Mouse (Mus musculus) brown adipose tissue, adult 24 weeks (tissue): ENCODE measurements around the gene Ogfod3. TPM values are rescaled to one million over a fixed set of nuclear protein-coding genes. Genes with fewer than 3 reads are reported as not detected.
A peak's percentile ranks its signal among the peaks of the same experiment; 100 is the strongest.

Source experiments
- H3K27ac ChIP-seq: fragments of 200-500 bp; replicated peaks from 2 replicates; pipeline ENCODE4 v1.5.1; 2012; ENCODE audit warnings: low read depth, mild to moderate bottlenecking, low read length
- H3K4me1 ChIP-seq: fragments of 200-500 bp; 2 replicates; pipeline ENCODE4 v1.6.1; 2012; ENCODE audit warnings: low read length, mixed read lengths; ENCODE audit not compliant: control insufficient read depth, insufficient read depth, insufficient read length
- H3K4me3 ChIP-seq: fragments of 200-500 bp; 2 replicates; pipeline ENCODE4 v1.5.1; 2012; ENCODE audit warnings: low read depth, mild to moderate bottlenecking, low read length, moderate library complexity; ENCODE audit not compliant: insufficient read depth
- polyA plus RNA-seq: library from polyadenylated mRNA; stranded (reverse); fragments of >200 nt; gene quantifications from 2 replicates; pipeline ENCODE4 v1.2.4, GENCODE M21; 2012; ENCODE audit not compliant: missing spikeins, insufficient read depth, insufficient read length

Gene Ogfod3
- polyA plus RNA-seq, 1 experiment = 18.7 TPM

DNA sequence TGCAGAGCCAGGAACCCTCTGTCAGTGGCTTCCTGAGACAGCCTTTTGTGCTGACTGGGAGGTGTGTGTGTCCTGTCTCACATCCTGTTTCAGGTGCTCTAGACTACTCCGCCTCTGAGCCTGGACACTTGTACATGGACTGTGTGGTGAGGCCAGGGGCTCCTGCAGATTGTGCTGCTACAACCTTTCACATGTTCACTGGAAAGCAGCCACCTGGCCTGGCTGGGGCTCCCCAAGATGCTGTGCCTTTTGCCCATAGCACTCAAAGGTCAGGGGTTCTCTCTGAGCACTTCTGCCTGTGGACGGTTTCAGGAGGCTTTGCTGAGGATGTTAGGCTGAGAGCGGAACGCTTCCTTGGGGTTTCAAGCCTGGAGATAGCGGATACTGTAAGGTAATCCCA is 16.3 kb upstream of the Ogfod3 start:
- H3K4me3 ChIP-seq = no peak overlapping the region
- H3K27ac ChIP-seq = no peak overlapping the region
- no peaks in the 10 kb centered on the region for H3K4me1 ChIP-seq

GRCm38 (mm10) chr11:121219776-121220175 is 15.3 kb upstream of the Ogfod3 start:
- Histone ChIP-seq H3K4me3 (no peak overlapping the region), H3K27ac (no peak overlapping the region)

DNA sequence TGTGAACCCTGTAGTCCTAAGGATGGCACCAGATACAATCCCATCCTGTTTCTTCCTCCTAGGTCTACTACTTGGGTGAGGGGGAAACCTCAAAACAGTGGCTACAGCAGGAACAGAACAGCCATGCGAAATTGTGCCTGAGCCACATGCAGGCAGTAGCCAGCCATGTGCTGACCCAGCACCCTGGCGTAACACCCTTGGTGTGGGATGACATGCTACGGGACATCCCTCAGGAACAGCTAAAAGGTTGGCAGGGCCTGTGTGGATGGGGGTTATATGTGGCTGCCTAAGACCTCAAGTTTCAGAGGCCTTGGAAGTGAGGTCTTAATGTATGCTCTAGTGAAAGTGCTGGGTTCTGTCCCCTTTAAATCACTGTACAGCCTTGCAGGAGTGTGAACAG is 12.3 kb upstream of the Ogfod3 start:
- Histone ChIP-seq H3K27ac (no peak overlapping the region), H3K4me3 (no peak overlapping the region), H3K4me1 (no peaks in the 10 kb centered on the region)

More at GRCm38 (mm10) chr11:121219776-121220175, 15.3 kb upstream of the Ogfod3 start:
- H3K4me1 ChIP-seq = no peaks in the 10 kb centered on the region

DNA sequence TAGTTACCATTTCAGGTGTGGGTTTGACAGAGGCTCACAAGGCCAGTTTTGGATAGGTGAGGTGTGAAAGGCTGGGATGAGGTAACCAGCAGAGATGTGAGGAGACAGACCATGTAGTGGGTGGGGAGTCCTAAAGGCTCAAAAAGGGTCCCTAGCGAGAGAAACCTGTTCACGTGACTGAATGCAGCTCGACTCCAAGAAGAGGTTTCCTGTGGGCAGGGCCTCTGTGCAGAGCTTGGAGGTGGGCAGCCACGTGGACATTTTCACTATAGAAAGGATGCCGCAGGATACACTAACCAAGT is 701 bp downstream of the Ogfod3 start:
- Histone ChIP-seq H3K4me1 (no peaks in the 10 kb centered on the region), H3K27ac (no peak overlapping the region), H3K4me3 (peak overlapping the region; percentile 93)

DNA sequence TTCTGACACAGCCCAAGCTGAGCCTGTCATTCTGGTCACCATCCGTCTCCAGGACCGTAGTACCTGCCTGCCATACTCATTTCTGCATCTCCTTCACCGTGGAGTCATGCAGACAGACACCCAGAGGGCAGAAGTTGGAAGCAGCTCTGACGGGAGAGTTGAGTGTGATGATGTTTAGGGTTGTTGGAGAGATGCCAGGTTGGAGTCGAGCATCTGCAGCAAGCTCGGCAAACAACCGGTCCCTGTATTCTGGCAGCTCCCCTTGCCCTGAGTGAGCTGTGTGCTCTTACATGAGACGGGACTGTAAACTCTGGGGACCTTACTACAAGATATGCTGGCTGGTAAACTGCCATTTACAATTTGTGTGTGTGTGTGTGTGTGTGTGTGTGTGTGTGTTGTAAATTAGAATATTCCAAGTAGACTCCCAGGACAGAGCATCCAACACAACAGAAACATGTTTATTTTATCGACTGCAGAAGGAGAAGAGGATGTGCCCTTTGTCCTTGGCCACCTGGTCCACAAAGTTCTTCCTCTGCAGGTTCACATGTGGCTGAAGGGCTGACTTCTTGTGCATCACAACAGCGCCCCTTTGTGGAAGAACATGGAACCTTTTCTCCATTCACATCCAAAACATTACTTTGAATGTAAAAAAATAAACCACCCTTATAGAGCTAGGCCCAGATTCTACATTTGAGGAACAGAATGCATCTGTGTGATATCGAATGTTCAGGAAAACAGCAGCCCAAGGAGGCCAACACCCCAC is 2.9 kb downstream of the Ogfod3 start:
- no peaks in the 10 kb centered on the region for H3K4me1 ChIP-seq
- H3K27ac ChIP-seq = no peak overlapping the region
- no peak overlapping the region for H3K4me3 ChIP-seq

DNA sequence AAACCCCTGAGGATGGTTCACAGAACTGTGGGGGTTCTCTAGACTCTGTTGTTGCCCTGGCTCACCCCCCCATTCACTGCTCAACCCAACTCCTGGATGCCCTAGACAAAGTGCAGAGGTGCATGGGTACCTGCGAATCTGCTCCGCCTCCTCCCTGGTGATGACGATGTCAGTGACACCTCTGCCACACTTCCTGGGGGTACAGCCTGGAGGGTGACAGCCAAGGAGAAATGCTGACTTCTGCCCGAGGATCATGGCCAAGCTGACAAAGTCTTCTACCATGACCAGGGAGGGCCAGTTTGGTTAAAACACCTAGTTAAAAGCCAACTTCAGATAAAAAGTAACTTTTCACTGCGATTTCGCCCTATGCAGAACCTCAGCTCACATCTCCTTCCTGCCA is 3.7 kb downstream of the Ogfod3 start:
- H3K27ac ChIP-seq = no peak overlapping the region
- no peaks in the 10 kb centered on the region for H3K4me1 ChIP-seq
- H3K4me3 ChIP-seq = no peak overlapping the region

DNA sequence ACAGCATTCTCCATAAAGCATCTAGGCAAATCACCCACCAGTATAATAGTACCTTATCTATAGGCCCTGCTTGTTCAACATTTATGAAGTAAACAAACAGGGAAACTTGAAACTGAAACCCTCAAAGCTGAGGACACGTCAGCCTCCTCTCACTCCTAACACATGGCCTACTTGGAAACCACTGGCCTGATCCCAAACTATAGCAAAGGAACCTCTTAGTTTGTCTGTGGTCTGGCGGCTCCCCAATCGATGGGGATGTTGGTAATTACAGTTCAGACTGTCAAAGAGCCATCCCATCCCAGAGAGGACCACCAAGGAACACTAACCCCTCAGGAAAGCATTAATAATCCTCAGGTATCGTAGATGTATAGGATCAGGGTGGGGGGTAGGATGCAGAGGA is 4.7 kb downstream of the Ogfod3 start:
- H3K4me1 ChIP-seq = no peaks in the 10 kb centered on the region
- H3K27ac ChIP-seq = no peak overlapping the region
- H3K4me3 ChIP-seq = no peak overlapping the region

DNA sequence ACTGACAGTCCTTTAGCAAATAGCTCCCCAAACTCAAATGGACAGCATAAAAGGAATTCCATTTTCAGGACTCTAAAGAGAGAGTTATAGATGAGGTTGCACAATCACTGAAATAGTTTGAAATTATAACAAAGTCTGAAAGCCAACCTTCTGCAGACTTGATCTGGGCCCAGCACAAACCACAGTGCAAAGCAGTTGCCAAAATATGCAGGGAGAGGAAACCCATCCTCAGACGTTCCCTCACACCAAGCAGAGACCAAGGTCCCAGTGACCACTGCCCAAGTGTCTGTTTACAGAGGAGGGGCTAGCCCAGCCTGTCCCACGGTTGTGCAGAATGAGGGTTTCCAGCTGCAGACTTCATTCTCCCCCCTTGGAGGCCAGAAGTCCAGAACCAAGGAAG is 5.9 kb downstream of the Ogfod3 start:
- no peaks in the 10 kb centered on the region for H3K4me1 ChIP-seq
- no peak overlapping the region for H3K27ac ChIP-seq
- H3K4me3 ChIP-seq = no peak overlapping the region

DNA sequence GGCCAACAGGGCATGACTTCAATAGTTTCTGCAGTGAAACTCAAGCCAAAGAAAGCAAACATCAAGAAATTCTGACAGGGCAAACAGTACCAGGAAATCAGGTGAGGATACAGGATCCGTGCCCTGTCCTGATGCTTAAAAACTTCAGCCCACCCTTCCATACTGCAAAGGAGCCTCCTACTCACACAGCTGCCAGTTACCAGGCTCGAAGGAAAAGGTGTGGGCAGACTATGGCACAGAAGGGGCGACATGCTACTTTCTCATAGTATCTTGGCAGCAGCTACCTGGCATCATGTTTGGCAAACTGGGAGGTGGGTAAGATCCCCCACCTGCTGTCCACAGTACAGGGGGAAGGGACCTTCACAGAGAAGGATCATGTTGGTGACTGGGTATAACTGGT is 11.1 kb downstream of the Ogfod3 start:
- H3K4me1 ChIP-seq = no peaks in the 10 kb centered on the region
- H3K4me3 ChIP-seq = no peak overlapping the region
- H3K27ac ChIP-seq = no peak overlapping the region

DNA sequence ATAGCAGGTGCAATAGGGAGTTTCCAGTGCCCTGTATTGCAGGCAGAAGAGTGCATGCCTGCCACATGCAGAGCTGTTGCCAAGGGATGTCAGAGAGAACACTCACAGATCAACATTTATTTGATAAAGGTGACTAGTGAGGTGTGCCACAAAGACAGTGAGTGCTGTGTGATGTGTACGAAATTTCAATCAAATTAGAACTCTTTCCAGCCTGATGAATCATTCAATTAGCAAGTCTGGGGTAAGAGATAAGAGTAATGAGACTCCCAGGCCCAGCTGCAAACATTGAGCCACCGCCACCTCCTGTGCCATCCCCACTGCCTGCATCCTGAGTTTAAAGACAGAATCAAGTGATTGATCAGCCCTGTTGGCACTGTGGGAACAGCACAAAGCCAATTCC is 11.8 kb downstream of the Ogfod3 start:
- Histone ChIP-seq H3K4me1 (no peaks in the 10 kb centered on the region), H3K27ac (no peak overlapping the region), H3K4me3 (no peak overlapping the region)

DNA sequence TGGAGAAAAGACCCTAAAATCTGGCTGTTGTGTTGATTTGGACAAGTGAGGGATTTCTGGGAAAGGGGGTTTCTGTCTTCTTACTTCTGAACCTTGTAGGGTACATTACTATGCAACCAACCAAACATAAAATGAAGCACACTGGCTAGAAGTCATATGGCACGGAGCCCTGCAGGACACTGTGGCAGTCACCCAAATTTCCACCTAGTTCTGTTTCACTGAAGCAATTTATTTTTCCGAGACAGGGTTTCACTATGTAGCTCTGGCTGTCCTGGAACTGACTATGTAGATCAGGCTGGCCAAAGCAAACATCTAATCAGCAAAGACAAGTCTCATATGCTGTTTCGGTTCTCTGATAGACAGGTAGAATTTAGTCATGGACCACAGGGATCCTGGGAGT is 14.8 kb downstream of the Ogfod3 start:
- no peaks in the 10 kb centered on the region for H3K4me1 ChIP-seq
- H3K4me3 ChIP-seq = no peak overlapping the region
- no peak overlapping the region for H3K27ac ChIP-seq

DNA sequence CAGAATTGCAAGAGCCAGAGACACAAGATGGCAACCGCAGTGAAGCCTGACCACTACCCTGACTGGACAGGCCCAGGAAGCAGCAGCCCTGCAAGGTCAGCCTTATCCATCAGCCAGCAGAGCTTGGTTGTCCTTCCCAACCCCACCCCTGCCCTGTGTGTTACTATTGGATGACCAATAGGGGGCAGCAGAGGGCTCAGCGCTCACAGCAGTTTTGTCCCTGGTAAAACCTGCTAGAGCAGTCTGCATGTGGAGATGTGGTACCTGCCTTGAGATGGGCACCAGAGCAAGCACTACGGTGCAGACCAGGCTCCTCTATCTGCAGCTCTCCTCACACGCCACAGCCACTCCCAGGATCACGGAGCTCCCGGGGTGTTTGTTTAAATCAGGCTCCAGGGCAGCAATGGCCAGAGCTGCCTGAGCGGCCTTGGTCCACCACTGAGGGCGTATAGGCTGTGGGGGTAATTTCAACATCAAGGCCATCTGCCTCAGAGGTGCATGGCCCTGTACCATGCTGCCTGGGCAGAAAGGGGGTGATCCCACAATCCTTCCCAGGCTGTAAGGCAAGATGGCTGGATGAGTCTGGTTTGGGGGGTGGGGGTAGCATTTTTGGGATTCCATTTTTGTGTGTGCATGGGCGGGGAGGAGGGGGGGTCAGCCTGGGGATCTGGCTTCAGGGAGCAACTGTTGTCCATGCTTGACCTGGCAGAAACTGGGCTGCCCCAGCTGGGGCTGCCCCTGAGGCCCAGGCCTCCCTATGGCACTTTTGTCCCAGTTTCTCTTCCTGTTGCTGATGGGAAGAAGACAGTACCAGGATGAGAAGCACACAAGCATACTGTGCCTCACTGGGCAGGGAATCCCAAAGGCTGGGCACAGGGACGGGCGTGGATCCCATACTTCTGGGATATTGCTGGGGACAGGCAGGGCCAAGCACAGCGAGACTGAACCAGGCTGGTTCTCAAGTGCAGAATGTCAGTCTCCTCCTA is 27.9 kb downstream of the Ogfod3 start:
- no peak overlapping the region for H3K4me3 ChIP-seq
- H3K4me1 ChIP-seq = no peaks in the 10 kb centered on the region
- no peak overlapping the region for H3K27ac ChIP-seq

DNA sequence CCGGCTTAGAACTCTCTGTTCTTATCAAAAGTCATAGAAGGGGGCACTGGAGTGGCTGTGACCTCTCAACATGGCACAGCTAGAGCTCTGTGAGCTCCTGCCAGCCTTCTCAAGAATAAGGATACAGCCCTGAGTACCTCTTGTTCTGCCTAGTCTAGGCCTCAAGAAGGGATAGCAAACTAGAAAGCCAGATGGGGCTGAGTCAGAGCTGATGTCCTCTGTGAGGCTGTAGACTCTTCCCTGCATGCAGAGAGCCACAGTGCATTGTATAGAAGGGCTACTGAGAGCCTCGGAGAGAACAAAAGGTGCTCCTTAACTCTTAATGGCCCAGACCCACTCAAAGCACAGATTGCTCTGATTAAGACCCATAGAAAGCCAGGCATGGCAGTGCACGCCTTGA is 30.3 kb downstream of the Ogfod3 start:
- Histone ChIP-seq H3K4me1 (no peaks in the 10 kb centered on the region), H3K27ac (no peak overlapping the region), H3K4me3 (no peak overlapping the region)

GRCm38 (mm10) chr11:121173203-121173602 is 31.3 kb downstream of the Ogfod3 start:
- no peak overlapping the region for H3K27ac ChIP-seq
- no peaks in the 10 kb centered on the region for H3K4me1 ChIP-seq
- no peak overlapping the region for H3K4me3 ChIP-seq

- Histone ChIP-seq H3K4me1 (peaks cover 7% of the 10 kb centered on the region), H3K4me3 (no peak overlapping the region), H3K27ac (no peak overlapping the region)
These were observed 40.8 kb downstream of the Ogfod3 start for GRCm38 (mm10) chr11:121163751-121164150.
